Mouse (Mus musculus) intestine, postnatal 0 days (tissue): ENCODE results near the gene Jak3. TPM values are rescaled to one million over a fixed set of nuclear protein-coding genes. Genes with fewer than 3 reads are reported as not detected.

Source experiments
- ATAC-seq: fragments of 200-750 bp; cut with Nextera tagmentation; 2 replicates; pipeline ENCODE4 v1.8.0; 2017; ENCODE audit warnings: mild to moderate bottlenecking, moderate TSS enrichment, moderate library complexity
- H3K27ac ChIP-seq: fragments of 300-500 bp; sonication (generic); 2 replicates; pipeline ENCODE4 v1.5.1; 2014; ENCODE audit warnings: mild to moderate bottlenecking, low read depth, low read length, moderate library complexity
- H3K27me3 ChIP-seq: fragments of 300-500 bp; sonication (generic); replicated peaks from 2 replicates; pipeline ENCODE4 v1.6.1; 2014; ENCODE audit warnings: low read length, mixed read lengths; ENCODE audit not compliant: control insufficient read depth, insufficient read depth
- H3K36me3 ChIP-seq: fragments of 300-500 bp; sonication (generic); 2 replicates; pipeline ENCODE4 v1.6.1; 2014; ENCODE audit warnings: mild to moderate bottlenecking, moderate library complexity; ENCODE audit not compliant: control insufficient read depth, insufficient read depth
- H3K4me1 ChIP-seq: fragments of 300-500 bp; sonication (generic); replicated peaks from 2 replicates; pipeline ENCODE4 v1.6.1; 2014; ENCODE audit warnings: antibody characterized with exemption, low read length, mixed read lengths; ENCODE audit not compliant: control insufficient read depth, insufficient read depth
- H3K4me2 ChIP-seq: fragments of 300-500 bp; sonication (generic); replicated peaks from 2 replicates; pipeline ENCODE4 v1.6.1; 2014; ENCODE audit warnings: low read depth, mild to moderate bottlenecking, moderate library complexity
- H3K4me3 ChIP-seq: fragments of 300-500 bp; sonication (generic); 2 replicates; pipeline ENCODE4 v1.5.1; 2014; ENCODE audit warnings: low read depth, low read length
- H3K9ac ChIP-seq: fragments of 300-500 bp; sonication (generic); 2 replicates; pipeline ENCODE4 v1.6.1; 2014; ENCODE audit warnings: mild to moderate bottlenecking, low read depth, low read length
- H3K9me3 ChIP-seq: fragments of 300-500 bp; sonication (generic); 2 replicates; pipeline ENCODE4 v1.6.1; 2016; ENCODE audit warnings: mixed run types; ENCODE audit not compliant: control insufficient read depth
- CTCF ChIP-seq: sonication (generic); IDR thresholded peaks from 2 replicates; pipeline ENCODE4 v1.5.1; 2016; ENCODE audit warnings: low read depth, mild to moderate bottlenecking, control low read depth, antibody characterized with exemption, moderate library complexity
- WGBS: fragments of 180-500 bp; shearing (Covaris S2); extraction: QIAGEN DNeasy Blood & Tissue Kit; methylation state at CpG from one replicate; pipeline ENCODE4 v1.1.7; 2014; 5-methylcytosine and 5-hydroxymethylcytosine counted together
- polyA plus RNA-seq: library from polyadenylated mRNA; unstranded; fragments of >200 nt; fragmentation: Nextera tagmentation; extraction: Ambion mirVana; gene quantifications from 2 replicates; pipeline ENCODE4 v1.2.1, GENCODE M21; 2015

The Jak3 gene
- polyA plus RNA-seq, 1 experiment from 2014 or later = 5.7 TPM

DNA sequence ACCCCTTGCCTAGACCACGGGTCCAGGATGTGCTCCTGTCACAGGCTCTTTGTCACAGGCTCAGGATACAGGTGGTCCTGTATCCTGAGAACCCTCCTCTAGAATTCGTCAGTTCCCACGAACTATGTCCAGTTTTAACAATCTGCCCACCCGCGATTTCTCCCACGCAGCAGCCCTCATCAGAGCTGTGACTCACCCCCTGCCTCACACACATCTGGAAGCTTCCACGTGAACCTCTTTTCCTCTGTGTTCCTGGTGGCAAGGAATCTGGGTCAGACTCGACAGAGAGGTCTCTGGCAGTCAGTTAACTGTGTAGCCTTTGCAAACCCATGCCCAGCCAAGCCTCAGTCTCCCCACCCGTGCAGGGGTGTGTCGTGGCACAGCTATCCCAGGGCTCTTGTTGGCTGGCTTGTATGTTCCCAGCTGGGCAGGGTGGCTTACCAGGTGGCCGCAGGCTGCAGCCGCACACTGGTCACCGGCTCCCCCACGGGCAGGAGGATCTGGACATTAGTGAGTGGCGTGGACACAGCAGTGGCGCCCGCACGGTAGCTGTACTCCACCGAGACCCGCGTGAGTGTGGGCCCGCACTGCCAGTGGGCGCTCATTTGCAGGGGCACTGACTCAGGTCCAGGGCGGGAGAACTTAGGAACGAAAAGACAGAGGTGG, 33.2 kb downstream of the Jak3 start:
- Histone ChIP-seq H3K27ac (no peak overlapping the region), H3K27me3 (no peaks in the 10 kb centered on the region), H3K4me2 (peak overlapping the region; percentile 61), H3K36me3 (no peaks in the 10 kb centered on the region), H3K9ac (no peak overlapping the region), H3K4me1 (no peaks in the 10 kb centered on the region), H3K4me3 (no peak overlapping the region), H3K9me3 (no peaks in the 10 kb centered on the region)
- WGBS = 45% methylated on average over 25 of the region's 25 CpGs
- TF ChIP-seq CTCF = no peak
- 0 out of 2 replicates have a peak, but pooled peaks have one; percentile 37 for ATAC-seq

DNA sequence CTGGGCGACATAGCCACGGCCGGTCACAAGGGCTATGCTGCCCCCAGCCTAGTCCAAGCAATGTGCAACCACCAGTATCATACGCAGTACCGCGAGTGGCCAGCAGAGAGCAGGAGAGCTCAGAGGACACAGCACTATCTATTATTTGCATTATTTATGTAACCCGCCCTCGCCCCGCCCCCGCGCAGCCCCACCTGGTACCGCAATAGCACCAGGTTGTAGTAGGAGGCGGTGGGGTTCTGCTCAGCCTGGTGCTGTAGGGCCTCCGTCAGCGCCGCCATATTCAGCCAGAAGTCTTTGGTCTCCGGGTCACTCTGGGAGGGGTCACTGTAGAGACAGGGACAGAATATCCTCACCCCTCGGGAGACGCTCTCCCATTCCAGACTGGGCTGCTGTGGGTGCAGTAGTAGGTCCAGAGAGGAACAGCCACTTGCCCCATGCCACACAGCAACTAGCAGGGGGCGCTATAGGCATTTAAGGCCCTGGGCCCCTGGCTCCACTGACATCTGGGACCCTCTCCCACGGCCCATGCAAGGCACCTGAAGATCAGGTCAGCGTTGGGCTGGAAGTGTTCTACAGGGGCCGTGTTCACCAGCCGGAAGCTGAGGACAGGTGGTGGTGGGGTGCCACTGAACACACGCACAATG, 33.8 kb downstream of the Jak3 start:
- Histone ChIP-seq H3K4me3 (no peak overlapping the region), H3K9me3 (no peaks in the 10 kb centered on the region), H3K27ac (no peak overlapping the region), H3K36me3 (no peaks in the 10 kb centered on the region), H3K27me3 (no peaks in the 10 kb centered on the region), H3K9ac (no peak overlapping the region), H3K4me2 (peak overlapping the region; percentile 61), H3K4me1 (no peaks in the 10 kb centered on the region)
- WGBS = 23% methylated on average over 25 of the region's 25 CpGs
- TF ChIP-seq CTCF = peak; percentile 82
- peak; percentile 58 for ATAC-seq

DNA sequence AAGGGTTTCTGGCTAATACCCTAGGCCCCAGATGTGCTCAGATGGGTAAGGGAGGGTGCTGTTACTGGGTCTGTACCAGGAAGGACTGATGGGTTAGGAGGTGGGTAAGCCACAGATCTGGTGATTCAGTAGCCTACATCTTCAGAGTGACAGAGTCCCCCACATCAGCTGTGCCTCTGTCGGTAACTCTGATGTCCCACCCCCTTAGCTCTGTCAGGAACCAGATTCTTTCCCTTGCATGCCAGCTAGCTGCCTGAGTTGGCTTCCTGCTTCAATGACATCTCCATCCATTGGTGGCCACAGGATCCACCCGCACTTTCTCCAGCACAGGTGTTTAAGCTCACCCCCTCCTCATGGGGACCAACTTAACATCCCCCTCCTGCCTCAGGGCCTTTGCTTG, 35.5 kb downstream of the Jak3 start:
- Histone ChIP-seq H3K4me3 (no peak overlapping the region), H3K36me3 (no peaks in the 10 kb centered on the region), H3K9me3 (no peaks in the 10 kb centered on the region), H3K27ac (no peak overlapping the region), H3K27me3 (no peaks in the 10 kb centered on the region), H3K4me1 (no peaks in the 10 kb centered on the region), H3K4me2 (no peak overlapping the region), H3K9ac (no peak overlapping the region)
- no peak for ATAC-seq
- WGBS = 76% methylated on average over 2 of the region's 2 CpGs
- no peak for TF ChIP-seq CTCF

DNA sequence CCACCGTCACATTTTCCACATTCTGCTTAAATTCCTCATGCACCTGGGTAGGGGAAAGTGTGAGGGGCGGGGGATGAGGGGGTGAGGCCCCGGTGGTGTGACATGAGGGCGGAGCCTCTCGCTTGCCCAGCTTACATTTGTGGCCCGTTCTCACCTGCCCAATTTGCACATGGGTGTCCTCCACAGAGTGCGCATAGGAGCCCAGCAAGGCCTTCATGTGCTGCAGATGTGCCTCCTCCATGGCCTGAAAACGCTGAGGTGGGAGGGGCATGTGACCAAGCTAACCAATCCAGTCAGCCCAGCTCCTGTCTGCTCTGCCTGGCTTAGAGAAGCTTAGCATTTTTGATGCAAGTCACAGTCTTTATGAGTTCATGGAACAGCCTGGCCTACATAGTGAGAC, 39.4 kb downstream of the Jak3 start:
- TF ChIP-seq CTCF = no peak
- no peak overlapping the region for H3K9ac ChIP-seq
- H3K4me3 ChIP-seq = no peak overlapping the region
- ATAC-seq = no peak
- H3K9me3 ChIP-seq = no peaks in the 10 kb centered on the region
- H3K36me3 ChIP-seq = no peaks in the 10 kb centered on the region
- no peak overlapping the region for H3K27ac ChIP-seq
- 44% methylated on average over 8 of the region's 8 CpGs for WGBS
- H3K27me3 ChIP-seq = no peaks in the 10 kb centered on the region
- no peak overlapping the region for H3K4me2 ChIP-seq
- H3K4me1 ChIP-seq = peaks cover 3% of the 10 kb centered on the region; the same call in 1 of the 2 replicates

DNA sequence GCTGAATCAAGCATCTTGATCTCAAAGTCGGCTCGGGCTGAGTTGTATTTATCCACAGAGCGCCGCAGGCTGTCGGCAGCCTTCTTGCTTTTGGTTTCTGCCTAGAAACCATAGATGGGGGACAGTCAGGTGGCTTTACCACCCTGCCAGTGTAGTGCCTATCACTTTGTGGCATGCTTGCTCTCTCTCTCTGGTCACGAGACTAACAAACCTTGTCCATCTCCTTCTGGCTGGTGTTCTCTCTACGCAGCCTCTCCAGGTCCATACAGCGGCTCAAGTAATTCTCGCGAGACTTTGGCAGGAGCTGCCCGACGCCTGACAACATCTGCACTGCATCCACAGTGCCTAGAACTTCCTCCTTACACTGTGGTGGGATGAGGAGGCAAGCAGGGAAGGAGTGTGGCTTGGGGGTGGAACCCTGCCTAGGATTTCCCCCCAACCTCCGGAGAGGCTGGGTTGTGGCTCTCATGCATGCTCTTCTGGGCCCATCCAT, 40.5 kb downstream of the Jak3 start:
- 81% methylated on average over 13 of the region's 13 CpGs for WGBS
- no peak for TF ChIP-seq CTCF
- Histone ChIP-seq H3K36me3 (no peaks in the 10 kb centered on the region), H3K4me1 (peaks cover 3% of the 10 kb centered on the region; the same call in 1 of the 2 replicates), H3K27me3 (no peaks in the 10 kb centered on the region), H3K9me3 (no peaks in the 10 kb centered on the region), H3K4me3 (no peak overlapping the region), H3K4me2 (no peak overlapping the region), H3K27ac (no peak overlapping the region), H3K9ac (no peak overlapping the region)
- ATAC-seq = no peak

DNA sequence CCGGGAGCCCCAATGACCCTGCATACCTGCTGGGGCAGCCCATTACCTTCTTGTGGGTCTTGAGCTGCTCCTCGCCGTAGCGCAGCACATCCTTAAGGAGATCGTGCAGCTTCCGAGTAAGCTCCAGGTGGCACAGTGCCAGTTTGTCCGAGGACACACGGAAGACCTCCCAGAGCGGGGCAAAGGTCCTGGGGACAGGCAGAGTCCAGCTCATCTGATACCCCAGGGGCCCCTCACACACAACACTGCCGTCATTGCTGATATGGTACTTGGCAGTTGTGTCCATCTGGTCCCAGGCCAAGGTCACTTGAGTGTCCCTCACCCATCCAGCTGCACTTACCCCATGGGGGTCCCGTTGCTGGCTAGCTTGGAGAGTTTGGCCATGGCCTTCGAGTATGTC, 41.0 kb downstream of the Jak3 start:
- no peak overlapping the region for H3K4me3 ChIP-seq
- 62% methylated on average over 12 of the region's 12 CpGs for WGBS
- ATAC-seq = peak; percentile 58

More for the DNA sequence above, 41.0 kb downstream of the Jak3 start:
- Histone ChIP-seq H3K27me3 (no peaks in the 10 kb centered on the region), H3K4me1 (peaks cover 3% of the 10 kb centered on the region; the same call in 1 of the 2 replicates), H3K9me3 (no peaks in the 10 kb centered on the region), H3K27ac (no peak overlapping the region), H3K4me2 (no peak overlapping the region), H3K9ac (no peak overlapping the region), H3K36me3 (no peaks in the 10 kb centered on the region)
- TF ChIP-seq CTCF = no peak
